Mouse (Mus musculus): ENCODE measurements around the gene 1700011L22Rik.

The 1700011L22Rik gene

DNA sequence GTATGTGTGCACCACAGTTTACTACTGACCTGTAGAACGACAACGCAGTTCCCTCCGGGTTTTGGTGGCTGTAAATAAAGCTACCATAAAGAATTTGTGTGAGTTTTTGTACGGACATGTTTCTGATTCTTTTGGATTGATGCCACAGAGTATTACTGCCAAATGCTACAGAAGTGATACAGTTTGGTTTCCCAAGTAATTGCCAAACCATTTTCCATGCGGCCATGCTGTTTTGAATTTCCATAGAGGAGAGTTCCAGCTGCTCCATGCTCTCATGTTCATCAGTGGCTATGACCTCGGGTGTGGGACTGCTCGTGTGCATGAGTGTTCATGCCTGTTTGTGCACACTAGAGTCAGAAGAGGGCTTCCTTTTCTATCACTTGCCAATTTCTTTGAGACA, 8.4 kb downstream of the 1700011L22Rik start:
- no peak for DNase-seq (ENCODE audit: low read depth, low spot score)

DNA sequence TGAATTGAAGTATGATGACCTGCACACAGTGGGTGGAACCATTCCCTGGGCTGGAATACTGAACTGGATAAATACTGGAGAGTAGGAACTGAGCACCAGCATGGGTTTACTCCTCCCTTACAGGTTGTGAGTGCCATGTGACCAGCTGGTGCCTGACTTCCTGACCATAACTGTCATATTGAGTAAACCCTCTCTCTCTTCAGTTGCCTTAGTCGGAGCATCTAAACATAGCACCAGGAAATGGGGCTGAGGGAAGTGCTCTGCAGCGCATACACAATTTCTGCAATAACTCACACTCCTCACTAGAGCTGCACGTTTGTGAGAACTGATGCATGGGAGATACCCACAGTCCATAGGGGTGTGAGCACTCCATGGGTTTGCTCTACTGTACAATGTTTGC, 9.1 kb downstream of the 1700011L22Rik start:
- DNase-seq (ENCODE audit: low read depth, low spot score): no peak

GRCm38 (mm10) chr8:79229266-79229888, 19.0 kb downstream of the 1700011L22Rik start:
- no peak for DNase-seq (ENCODE audit: low read depth, low spot score)

DNA sequence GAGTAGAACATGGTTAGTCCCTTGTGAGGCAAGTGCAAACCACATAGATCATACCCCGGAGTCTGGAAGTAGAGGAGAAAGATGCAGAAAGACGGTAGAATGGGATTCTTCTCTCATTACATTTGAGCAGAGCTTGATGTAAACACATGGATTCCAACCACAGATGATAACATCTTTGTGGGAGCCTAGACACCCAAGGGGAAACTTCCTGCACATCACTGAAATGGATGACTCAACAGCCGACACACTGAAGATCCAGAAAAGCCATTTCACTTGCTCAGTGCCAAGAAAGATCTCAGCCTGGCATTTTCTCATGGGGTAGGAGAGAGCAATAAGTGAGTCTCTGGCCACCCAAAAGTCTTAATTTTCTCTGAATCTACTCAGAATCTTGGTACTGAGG, 20.5 kb downstream of the 1700011L22Rik start:
- DNase-seq (ENCODE audit: low read depth, low spot score): no peak

DNA sequence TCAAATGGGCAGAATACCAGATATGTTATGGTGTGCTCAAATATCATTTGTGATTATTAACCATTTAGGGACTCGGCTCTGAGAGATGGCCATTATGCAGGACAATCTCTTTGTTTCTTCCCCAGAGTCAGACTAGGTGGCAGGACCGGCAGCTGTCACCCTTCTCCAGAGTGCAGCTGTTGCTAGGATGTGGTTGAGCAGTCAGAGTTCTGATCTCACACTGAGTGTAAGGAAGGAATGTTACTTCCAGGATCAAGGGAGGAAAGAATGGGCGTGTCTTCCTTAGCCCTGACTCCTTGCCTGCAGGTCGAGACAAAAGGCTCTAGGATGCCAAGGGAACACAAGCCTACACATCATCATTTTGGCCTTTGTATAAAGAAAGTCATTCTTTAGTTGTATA, 21.2 kb downstream of the 1700011L22Rik start:
- peak; percentile 26 for DNase-seq (ENCODE audit: low read depth, low spot score)

DNA sequence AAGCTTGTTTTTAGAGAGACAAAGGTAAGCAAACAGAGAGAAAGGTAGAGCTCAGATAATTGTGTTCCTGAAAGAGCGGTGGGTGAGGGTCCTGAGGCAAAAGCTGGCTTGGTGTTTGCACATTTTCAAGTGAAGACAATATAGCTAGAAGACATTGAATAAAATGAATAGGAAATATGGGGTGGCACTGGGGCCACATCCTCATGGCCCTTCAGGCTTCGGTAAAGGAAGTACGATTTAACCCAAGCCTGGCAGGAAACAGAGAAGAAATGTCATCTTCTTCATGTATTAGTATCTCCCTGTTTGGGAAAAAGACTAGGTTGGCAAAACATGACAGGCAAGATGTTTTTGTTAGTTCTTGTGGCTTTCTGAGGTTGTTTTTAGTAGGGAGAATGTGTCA, 22.3 kb downstream of the 1700011L22Rik start:
- DNase-seq (ENCODE audit: low read depth, low spot score): no peak

GRCm38 (mm10) chr8:79225586-79225985, 22.8 kb downstream of the 1700011L22Rik start:
- DNase-seq (ENCODE audit: low read depth, low spot score): no peak

GRCm38 (mm10) chr8:79224363-79224762, 24.0 kb downstream of the 1700011L22Rik start:
- DNase-seq (ENCODE audit: low read depth, low spot score): peak; percentile 66

- no peak for DNase-seq (ENCODE audit: low read depth, low spot score)
These were observed 25.6 kb downstream of the 1700011L22Rik start for GRCm38 (mm10) chr8:79222752-79223141.

DNA sequence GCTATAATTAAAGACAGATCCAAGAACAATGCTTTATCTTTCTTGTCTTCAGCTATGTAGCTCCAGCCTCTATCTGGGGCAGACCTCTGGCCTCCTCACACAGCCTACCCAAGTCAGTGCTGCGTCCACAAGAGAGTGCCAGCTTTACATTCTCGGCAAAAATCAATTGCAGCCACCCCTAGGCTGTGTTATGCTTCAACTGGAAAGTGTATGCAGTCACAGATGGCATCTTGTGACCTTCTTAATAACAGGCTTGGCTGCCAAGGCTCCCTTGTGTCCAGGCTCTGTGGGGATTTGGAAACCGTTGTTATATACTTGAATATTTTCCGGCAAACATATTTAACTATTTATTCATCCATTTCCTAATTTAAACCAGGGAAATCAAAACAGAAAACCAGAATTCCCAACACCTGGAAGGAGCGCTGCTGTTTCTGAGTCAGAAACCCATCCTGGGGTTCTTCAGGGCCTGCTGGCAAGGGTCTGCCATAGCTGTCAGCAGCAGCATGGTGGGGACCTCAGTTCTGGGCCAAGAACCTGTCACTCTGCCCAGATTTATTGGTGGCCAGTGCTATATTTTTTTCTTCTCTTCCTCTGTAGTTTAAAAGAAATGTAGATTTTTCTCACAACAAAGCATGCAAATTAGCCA, 26.1 kb downstream of the 1700011L22Rik start:
- no peak for DNase-seq (ENCODE audit: low read depth, low spot score)

DNA sequence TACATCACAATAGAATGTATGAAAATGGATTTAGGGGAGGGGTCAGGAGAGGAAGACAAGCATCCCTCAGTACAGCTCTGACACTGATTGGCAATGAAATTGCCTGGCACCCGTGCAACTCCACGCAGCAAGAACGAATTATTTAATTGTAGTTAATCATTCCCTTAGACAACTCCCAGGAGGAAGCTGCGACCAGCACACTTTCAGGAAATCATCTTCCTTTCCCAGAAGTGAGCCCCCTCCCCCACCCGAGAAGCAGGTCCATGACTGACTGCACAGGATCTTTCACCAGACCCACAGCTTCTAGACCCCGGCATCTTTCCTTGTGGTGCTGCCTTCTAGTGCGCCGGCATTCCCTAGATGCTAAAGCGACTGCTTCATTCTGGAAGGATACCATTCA, 36.7 kb downstream of the 1700011L22Rik start:
- DNase-seq (ENCODE audit: low read depth, low spot score): no peak

- peak; percentile 55 for DNase-seq (ENCODE audit: low read depth, low spot score)
These were observed 38.6 kb downstream of the 1700011L22Rik start for GRCm38 (mm10) chr8:79209641-79210358.

GRCm38 (mm10) chr8:79208691-79209640, 39.4 kb downstream of the 1700011L22Rik start:
- no peak for DNase-seq (ENCODE audit: low read depth, low spot score)

- DNase-seq (ENCODE audit: low read depth, low spot score): no peak
These were observed 40.2 kb downstream of the 1700011L22Rik start for GRCm38 (mm10) chr8:79208181-79208580.

GRCm38 (mm10) chr8:79206895-79207294, 41.5 kb downstream of the 1700011L22Rik start:
- no peak for DNase-seq (ENCODE audit: low read depth, low spot score)

DNA sequence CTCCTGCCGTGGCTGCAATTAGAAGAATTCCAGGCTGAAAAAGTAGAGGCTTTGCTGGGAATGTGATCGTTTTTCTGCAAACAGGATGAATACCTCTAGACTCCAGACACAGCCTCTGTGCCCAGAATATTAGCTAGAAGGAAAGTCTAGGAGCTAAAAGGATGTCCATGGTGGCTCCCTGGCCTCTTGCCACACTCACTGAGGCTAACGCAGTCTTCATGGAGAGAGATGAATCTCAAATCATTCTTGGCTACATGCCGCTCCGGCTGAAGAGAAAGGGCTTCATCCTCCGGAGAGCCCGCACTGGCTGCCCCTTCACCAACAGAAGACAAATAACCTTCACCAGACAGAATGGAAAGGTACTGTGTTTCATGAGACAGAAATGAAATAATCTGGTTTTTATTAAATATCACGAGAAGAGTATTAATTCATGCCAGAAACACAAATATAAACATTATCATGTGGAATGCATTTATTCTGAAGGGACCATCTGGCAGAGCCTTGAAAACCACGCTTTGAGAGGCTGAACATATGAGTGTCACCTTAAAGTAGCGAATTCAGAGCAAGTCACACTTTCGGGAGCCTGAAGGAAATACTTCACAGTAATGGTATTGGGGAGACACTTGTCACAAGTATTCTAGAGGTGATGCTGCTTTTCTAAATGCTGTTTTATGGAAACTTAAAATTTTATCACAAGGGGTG, 46.8 kb downstream of the 1700011L22Rik start:
- no peak for DNase-seq (ENCODE audit: low read depth, low spot score)

GRCm38 (mm10) chr8:79198675-79199074, 49.7 kb downstream of the 1700011L22Rik start:
- DNase-seq (ENCODE audit: low read depth, low spot score): no peak

GRCm38 (mm10) chr8:79196481-79196880, 51.9 kb downstream of the 1700011L22Rik start:
- no peak for DNase-seq (ENCODE audit: low read depth, low spot score)

DNA sequence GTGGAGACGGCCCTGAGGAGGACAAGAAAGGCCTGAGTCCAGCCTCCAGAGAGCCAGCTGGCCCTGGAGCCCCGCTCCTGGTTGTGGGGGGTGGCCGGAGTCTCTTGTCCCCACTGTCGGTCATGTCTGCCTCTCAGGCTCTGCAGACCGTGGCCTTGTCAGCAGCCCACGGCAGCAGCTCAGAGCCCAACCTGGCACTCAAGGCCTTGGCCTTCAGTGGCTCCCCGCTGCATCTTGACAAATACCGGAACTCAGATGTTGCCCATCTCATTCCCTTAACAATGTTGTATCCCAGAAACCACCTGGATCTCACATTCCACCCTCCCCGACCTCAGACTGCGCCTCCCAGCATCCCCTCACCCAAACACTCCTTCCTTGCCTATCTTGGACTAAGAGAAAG, 58.3 kb downstream of the 1700011L22Rik start:
- no peak for DNase-seq (ENCODE audit: low read depth, low spot score)

GRCm38 (mm10) chr8:79185488-79185887, 62.9 kb downstream of the 1700011L22Rik start:
- no peak for DNase-seq (ENCODE audit: low read depth, low spot score)

GRCm38 (mm10) chr8:79179678-79180077, 68.7 kb downstream of the 1700011L22Rik start:
- no peak for DNase-seq (ENCODE audit: low read depth, low spot score)
